Mouse (Mus musculus): ENCODE results near the gene Ube2a. TPM values are rescaled to one million over a fixed set of nuclear protein-coding genes. Genes with fewer than 3 reads are reported as not detected.

The Ube2a gene
- 78.7 TPM for polyA plus RNA-seq (2015; fragmentation: Illumina TruSeq; extraction: RNeasy Lipid Tissue Mini Kit (QIAGEN cat#74804); ENCODE audit: low read depth, low replicate concordance)

GRCm38 (mm10) chrX:36873765-36874164 lies at the start of gene Ube2a, which contains the start of gene C330007P06Rik:
Ube2a (plus strand) TSS chrX:36873900.
C330007P06Rik (minus strand) TSS chrX:36874111.

DNA sequence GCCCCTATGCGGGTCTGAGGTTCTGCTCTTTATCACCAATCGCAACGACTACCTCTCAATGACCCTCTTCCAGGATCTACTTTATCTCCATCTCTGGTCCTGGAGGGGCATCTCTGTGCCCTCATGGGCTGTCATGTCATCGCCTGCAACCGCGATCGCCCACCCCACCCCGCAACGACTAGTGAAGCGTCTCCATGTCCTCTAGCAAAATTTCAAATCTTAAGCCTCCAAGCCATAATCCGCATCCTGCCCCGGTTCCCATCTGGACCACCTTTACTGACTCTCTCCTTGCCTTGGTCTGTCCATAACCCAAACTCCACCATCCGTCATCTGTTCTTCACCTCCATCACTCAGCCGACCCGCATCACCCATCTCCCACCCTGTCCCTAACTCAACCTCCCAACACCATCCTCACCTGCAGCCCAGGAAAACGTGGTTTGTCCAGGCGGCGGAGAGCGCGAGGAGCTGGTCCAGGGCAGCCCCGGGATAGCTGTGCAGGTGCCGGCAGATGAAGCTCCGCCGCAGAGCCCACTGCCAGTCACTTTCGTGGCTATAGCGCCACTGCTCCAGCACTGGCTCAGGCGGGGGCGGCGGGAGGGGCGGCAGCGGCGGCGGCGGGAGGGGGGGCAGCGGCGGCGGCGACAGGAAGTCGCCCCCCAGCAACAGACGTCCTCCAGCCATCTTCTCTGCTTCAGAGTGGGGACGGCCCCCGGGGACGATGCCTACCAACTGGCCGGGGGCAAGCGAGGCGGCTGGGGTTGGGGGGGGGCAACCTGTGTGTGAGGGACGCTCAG lies 28.8 kb downstream of the Ube2a start, which contains the start of gene Nkrf:
Nkrf (minus strand) TSS at position 579 of the 794 bp plus-strand sequence.

Other genes starting within 250 kb of the Ube2a start
- gene Akap17b, start 228.5 kb upstream of the Ube2a start, polyA plus RNA-seq (2015; fragmentation: Illumina TruSeq; extraction: RNeasy Lipid Tissue Mini Kit (QIAGEN cat#74804); ENCODE audit: low read depth, low replicate concordance): 9.1 TPM
- not detected for gene Slc25a43, start 130.2 kb upstream of the Ube2a start, polyA plus RNA-seq (2015; fragmentation: Illumina TruSeq; extraction: RNeasy Lipid Tissue Mini Kit (QIAGEN cat#74804); ENCODE audit: low read depth, low replicate concordance)
- 642 TPM for gene Slc25a5, start 78.2 kb upstream of the Ube2a start, polyA plus RNA-seq (2015; fragmentation: Illumina TruSeq; extraction: RNeasy Lipid Tissue Mini Kit (QIAGEN cat#74804); ENCODE audit: low read depth, low replicate concordance)
- gene C330007P06Rik, start 211 bp downstream of the Ube2a start, polyA plus RNA-seq (2015; fragmentation: Illumina TruSeq; extraction: RNeasy Lipid Tissue Mini Kit (QIAGEN cat#74804); ENCODE audit: low read depth, low replicate concordance): 45.3 TPM
- 31.4 TPM for gene Nkrf, start 29.0 kb downstream of the Ube2a start, polyA plus RNA-seq (2015; fragmentation: Illumina TruSeq; extraction: RNeasy Lipid Tissue Mini Kit (QIAGEN cat#74804); ENCODE audit: low read depth, low replicate concordance)
- 71.2 TPM for gene Sept6, start 117.9 kb downstream of the Ube2a start, polyA plus RNA-seq (2015; fragmentation: Illumina TruSeq; extraction: RNeasy Lipid Tissue Mini Kit (QIAGEN cat#74804); ENCODE audit: low read depth, low replicate concordance)
- gene Sowahd, start 174.9 kb downstream of the Ube2a start, polyA plus RNA-seq (2015; fragmentation: Illumina TruSeq; extraction: RNeasy Lipid Tissue Mini Kit (QIAGEN cat#74804); ENCODE audit: low read depth, low replicate concordance): not detected
- gene Rpl39, start 211.5 kb downstream of the Ube2a start, polyA plus RNA-seq (2015; fragmentation: Illumina TruSeq; extraction: RNeasy Lipid Tissue Mini Kit (QIAGEN cat#74804); ENCODE audit: low read depth, low replicate concordance): 462 TPM
- 19.4 TPM for gene Upf3b, start 236.4 kb downstream of the Ube2a start, polyA plus RNA-seq (2015; fragmentation: Illumina TruSeq; extraction: RNeasy Lipid Tissue Mini Kit (QIAGEN cat#74804); ENCODE audit: low read depth, low replicate concordance)